Mouse (Mus musculus) small intestine, adult 2 months (tissue): ENCODE measurements around the gene Trim17.

Experiments
- CTCF ChIP-seq: fragments of 200-500 bp; IDR thresholded peaks from 2 replicates; pipeline ENCODE4 v1.5.1; 2012; ENCODE audit warnings: low read depth, mild to moderate bottlenecking, control low read depth, inconsistent platforms, low read length, moderate library complexity, mixed read lengths; ENCODE audit not compliant: insufficient replicate concordance, insufficient read length; ENCODE audit errors: extremely low read depth
- POLR2A ChIP-seq: fragments of 200-500 bp; IDR thresholded peaks from 2 replicates; pipeline ENCODE4 v1.6.1; 2012; ENCODE audit warnings: low read depth, mild to moderate bottlenecking, control low read depth, inconsistent platforms, low read length, moderate library complexity

GRCm38 (mm10) chr11:58927053-58927452, 27.4 kb upstream of the Trim17 start:
- TF ChIP-seq CTCF: no peak
- TF ChIP-seq POLR2A: no peak
